Mouse (Mus musculus): Measurements from ENCODE around the gene Pdcd7. TPM values are rescaled to one million over a fixed set of nuclear protein-coding genes. Genes with fewer than 3 reads are reported as not detected.

Gene Pdcd7
- polyA plus RNA-seq, 1 experiment from 2014 or later = 4.9 TPM

- peak overlapping the region; percentile 92 for H3K27ac ChIP-seq (ENCODE audit: low read length)
- H3K9me3 ChIP-seq (ENCODE audit: control insufficient read depth, low read length) = no peaks in the 10 kb centered on the region
- ATAC-seq (ENCODE audit: low read depth) = peak; percentile 89
- no peaks in the 10 kb centered on the region for H3K27me3 ChIP-seq (ENCODE audit: control insufficient read depth, insufficient read depth, low read depth, low read length)
- H3K9ac ChIP-seq (ENCODE audit: low read length) = 0 out of 2 replicates have a peak overlapping the region, but pooled peaks have one; percentile 5
- H3K4me3 ChIP-seq (ENCODE audit: low read length) = 0 out of 2 replicates have a peak overlapping the region, but pooled peaks have one; percentile 19
- no peaks in the 10 kb centered on the region for H3K36me3 ChIP-seq (ENCODE audit: control insufficient read depth, insufficient read depth, low read length)
- H3K4me2 ChIP-seq (ENCODE audit: low read depth, low read length) = no peak overlapping the region
- H3K4me1 ChIP-seq (replicated peaks; ENCODE audit: control insufficient read depth, insufficient read depth, low read length) = peaks cover 20% of the 10 kb centered on the region
- WGBS = 42% methylated on average over 15 of the region's 15 CpGs
Measured at GRCm38 (mm10) chr9:65404331-65405183, 58.7 kb downstream of the Pdcd7 start.

- Histone ChIP-seq H3K4me2 (ENCODE audit: low read depth, low read length) (no peak overlapping the region), H3K27me3 (ENCODE audit: control insufficient read depth, insufficient read depth, low read depth, low read length) (no peaks in the 10 kb centered on the region), H3K4me1 (replicated peaks; ENCODE audit: control insufficient read depth, insufficient read depth, low read length) (peaks cover 16% of the 10 kb centered on the region), H3K27ac (ENCODE audit: low read length) (peak overlapping the region; percentile 89), H3K9me3 (ENCODE audit: control insufficient read depth, low read length) (no peaks in the 10 kb centered on the region), H3K36me3 (ENCODE audit: control insufficient read depth, insufficient read depth, low read length) (no peaks in the 10 kb centered on the region), H3K4me3 (ENCODE audit: low read length) (no peak overlapping the region), H3K9ac (ENCODE audit: low read length) (0 out of 2 replicates have a peak overlapping the region, but pooled peaks have one; percentile 5)
- no peak for ATAC-seq (ENCODE audit: low read depth)
- 84% methylated on average over 2 of the region's 2 CpGs for WGBS
Measured at GRCm38 (mm10) chr9:65405184-65405449, 59.2 kb downstream of the Pdcd7 start.

GRCm38 (mm10) chr9:65407327-65407726 lies 61.4 kb downstream of the Pdcd7 start:
- ATAC-seq (ENCODE audit: low read depth) = no peak
- peaks cover 4% of the 10 kb centered on the region; the same call in 1 of the 2 replicates for H3K36me3 ChIP-seq (ENCODE audit: control insufficient read depth, insufficient read depth, low read length)
- H3K27ac ChIP-seq (ENCODE audit: low read length) = no peak overlapping the region
- H3K4me3 ChIP-seq (ENCODE audit: low read length) = no peak overlapping the region
- WGBS = 72% methylated on average over 5 of the region's 5 CpGs
- peaks cover 13% of the 10 kb centered on the region for H3K4me1 ChIP-seq (replicated peaks; ENCODE audit: control insufficient read depth, insufficient read depth, low read length)
- H3K9ac ChIP-seq (ENCODE audit: low read length) = no peak overlapping the region
- no peaks in the 10 kb centered on the region for H3K27me3 ChIP-seq (ENCODE audit: control insufficient read depth, insufficient read depth, low read depth, low read length)
- no peaks in the 10 kb centered on the region for H3K9me3 ChIP-seq (ENCODE audit: control insufficient read depth, low read length)
- H3K4me2 ChIP-seq (ENCODE audit: low read depth, low read length) = no peak overlapping the region

GRCm38 (mm10) chr9:65407861-65408260 lies 62.0 kb downstream of the Pdcd7 start:
- no peak for ATAC-seq (ENCODE audit: low read depth)
- no peak overlapping the region for H3K4me3 ChIP-seq (ENCODE audit: low read length)

GRCm38 (mm10) chr9:65408871-65409295 lies 63.0 kb downstream of the Pdcd7 start:
- no peak overlapping the region for H3K4me3 ChIP-seq (ENCODE audit: low read length)
- no peak overlapping the region for H3K4me2 ChIP-seq (ENCODE audit: low read depth, low read length)
- 42% methylated on average over 5 of the region's 5 CpGs for WGBS
- no peaks in the 10 kb centered on the region for H3K27me3 ChIP-seq (ENCODE audit: control insufficient read depth, insufficient read depth, low read depth, low read length)
- peaks cover 4% of the 10 kb centered on the region; the same call in 1 of the 2 replicates for H3K36me3 ChIP-seq (ENCODE audit: control insufficient read depth, insufficient read depth, low read length)
- no peak overlapping the region for H3K27ac ChIP-seq (ENCODE audit: low read length)
- H3K9me3 ChIP-seq (ENCODE audit: control insufficient read depth, low read length) = no peaks in the 10 kb centered on the region
- no peak for ATAC-seq (ENCODE audit: low read depth)
- no peak overlapping the region for H3K9ac ChIP-seq (ENCODE audit: low read length)
- H3K4me1 ChIP-seq (replicated peaks; ENCODE audit: control insufficient read depth, insufficient read depth, low read length) = peaks cover 9% of the 10 kb centered on the region

More at GRCm38 (mm10) chr9:65407861-65408260, 62.0 kb downstream of the Pdcd7 start:
- no peaks in the 10 kb centered on the region for H3K27me3 ChIP-seq (ENCODE audit: control insufficient read depth, insufficient read depth, low read depth, low read length)
- H3K36me3 ChIP-seq (ENCODE audit: control insufficient read depth, insufficient read depth, low read length) = peaks cover 4% of the 10 kb centered on the region; the same call in 1 of the 2 replicates
- peaks cover 9% of the 10 kb centered on the region for H3K4me1 ChIP-seq (replicated peaks; ENCODE audit: control insufficient read depth, insufficient read depth, low read length)
- no peak overlapping the region for H3K27ac ChIP-seq (ENCODE audit: low read length)
- no peak overlapping the region for H3K9ac ChIP-seq (ENCODE audit: low read length)
- no peak overlapping the region for H3K4me2 ChIP-seq (ENCODE audit: low read depth, low read length)
- no peaks in the 10 kb centered on the region for H3K9me3 ChIP-seq (ENCODE audit: control insufficient read depth, low read length)
- 62% methylated on average over 3 of the region's 3 CpGs for WGBS

Other genes with a start within 250 kb of the Pdcd7 start
- 11.0 and 11.3 TPM in 2 replicates for gene Igdcc4, start 244.6 kb upstream of the Pdcd7 start, polyA plus RNA-seq (2015; fragmentation: Nextera tagmentation; extraction: Ambion mirVana)
- 0.85 and 1.3 TPM in 2 replicates for gene Igdcc3, start 204.9 kb upstream of the Pdcd7 start, polyA plus RNA-seq (2015; fragmentation: Nextera tagmentation; extraction: Ambion mirVana)
- 5.7 TPM in 2 replicates for gene Parp16, start 150.8 kb upstream of the Pdcd7 start, polyA plus RNA-seq (2015; fragmentation: Nextera tagmentation; extraction: Ambion mirVana)
- gene Cilp, start 80.9 kb upstream of the Pdcd7 start, polyA plus RNA-seq (2015; fragmentation: Nextera tagmentation; extraction: Ambion mirVana) = 0.19 and 0.35 TPM in 2 replicates
- 50.3 and 51.8 TPM in 2 replicates for gene Clpx, start 51.8 kb upstream of the Pdcd7 start, polyA plus RNA-seq (2015; fragmentation: Nextera tagmentation; extraction: Ambion mirVana)
- gene Ubap1l, start 14.9 kb downstream of the Pdcd7 start, polyA plus RNA-seq (2015; fragmentation: Nextera tagmentation; extraction: Ambion mirVana) = 0.35 TPM in 1 of 2 replicates, not detected in the other
- gene Kbtbd13, start 45.5 kb downstream of the Pdcd7 start, polyA plus RNA-seq (2015; fragmentation: Nextera tagmentation; extraction: Ambion mirVana) = 4.7 and 4.8 TPM in 2 replicates
- 53.8 and 55.8 TPM in 2 replicates for gene Rasl12, start 52.4 kb downstream of the Pdcd7 start, polyA plus RNA-seq (2015; fragmentation: Nextera tagmentation; extraction: Ambion mirVana)
- gene Slc51b, start 76.9 kb downstream of the Pdcd7 start, polyA plus RNA-seq (2015; fragmentation: Nextera tagmentation; extraction: Ambion mirVana) = not detected in 2 replicates
- 20.1 and 22.2 TPM in 2 replicates for gene Mtfmt, start 89.7 kb downstream of the Pdcd7 start, polyA plus RNA-seq (2015; fragmentation: Nextera tagmentation; extraction: Ambion mirVana)
- gene Spg21, start 114.8 kb downstream of the Pdcd7 start, polyA plus RNA-seq (2015; fragmentation: Nextera tagmentation; extraction: Ambion mirVana) = 98.9 and 99.2 TPM in 2 replicates
- gene Ankdd1a, start 174.1 kb downstream of the Pdcd7 start, polyA plus RNA-seq (2015; fragmentation: Nextera tagmentation; extraction: Ambion mirVana) = not detected in 2 replicates
- 23.6 and 24.4 TPM in 2 replicates for gene Plekho2, start 233.9 kb downstream of the Pdcd7 start, polyA plus RNA-seq (2015; fragmentation: Nextera tagmentation; extraction: Ambion mirVana)
- gene Pif1, start 241.1 kb downstream of the Pdcd7 start, polyA plus RNA-seq (2015; fragmentation: Nextera tagmentation; extraction: Ambion mirVana) = 16.1 and 17.0 TPM in 2 replicates